Mouse (Mus musculus) embryo, embryonic 9.5 days (tissue): ENCODE measurements around the gene Ephx1.
"Not testable (repeated sequence)": the region's sequence is repeated elsewhere in the genome, so short reads cannot be mapped to it uniquely, and the experiment has no call there.

Experiments
- DNase-seq: peaks from one replicate; pipeline ENCODE4 v3.0.0-alpha.2; 2017; ENCODE audit errors: extremely low spot score

The Ephx1 gene

GRCm38 (mm10) chr1:181014731-181015500 is 5.8 kb downstream of the Ephx1 start:
- no peak for DNase-seq

- DNase-seq, result no peak
Measured at GRCm38 (mm10) chr1:181013446-181013845, 7.3 kb downstream of the Ephx1 start.

- no peak for DNase-seq
Measured at GRCm38 (mm10) chr1:181012416-181012815, 8.3 kb downstream of the Ephx1 start.

- DNase-seq, result no peak
Measured at GRCm38 (mm10) chr1:181011601-181012000, 9.1 kb downstream of the Ephx1 start.

- DNase-seq, result no peak
Measured at GRCm38 (mm10) chr1:181010171-181010932, 10.4 kb downstream of the Ephx1 start.

- DNase-seq, result no peak
Measured at GRCm38 (mm10) chr1:181009754-181010153, 10.9 kb downstream of the Ephx1 start.

GRCm38 (mm10) chr1:181009011-181009590 is 11.6 kb downstream of the Ephx1 start:
- no peak for DNase-seq

- no peak for DNase-seq
Measured at GRCm38 (mm10) chr1:181008266-181008665, 12.4 kb downstream of the Ephx1 start.

GRCm38 (mm10) chr1:181007831-181008230 is 12.9 kb downstream of the Ephx1 start:
- no peak for DNase-seq

GRCm38 (mm10) chr1:181005331-181005730 is 15.4 kb downstream of the Ephx1 start:
- no peak for DNase-seq

GRCm38 (mm10) chr1:181003790-181004189 is 16.9 kb downstream of the Ephx1 start:
- DNase-seq, result no peak

- no peak for DNase-seq
Measured at GRCm38 (mm10) chr1:181001621-181002020, 19.1 kb downstream of the Ephx1 start.

- no peak for DNase-seq
Measured at GRCm38 (mm10) chr1:181001217-181001616, 19.5 kb downstream of the Ephx1 start.

- peak; percentile 15 for DNase-seq
Measured at GRCm38 (mm10) chr1:181000501-181001092, 20.1 kb downstream of the Ephx1 start.

GRCm38 (mm10) chr1:180992142-180992541 is 28.6 kb downstream of the Ephx1 start:
- DNase-seq, result peak; percentile 51

- DNase-seq, result no peak
Measured at GRCm38 (mm10) chr1:180990671-180991070, 30.0 kb downstream of the Ephx1 start.

- peak; percentile 72 for DNase-seq
Measured at GRCm38 (mm10) chr1:180987759-180988158, 32.9 kb downstream of the Ephx1 start.

GRCm38 (mm10) chr1:180986701-180987100 is 34.0 kb downstream of the Ephx1 start:
- no peak for DNase-seq

GRCm38 (mm10) chr1:180981298-180982046 is 39.2 kb downstream of the Ephx1 start:
- DNase-seq, result not testable (repeated sequence)

GRCm38 (mm10) chr1:180980464-180980863 is 40.2 kb downstream of the Ephx1 start:
- DNase-seq, result no peak

GRCm38 (mm10) chr1:180979484-180980251 is 41.0 kb downstream of the Ephx1 start:
- DNase-seq, result no peak
